Mouse (Mus musculus): ENCODE data around the gene Zic2. TPM values are rescaled to one million over a fixed set of nuclear protein-coding genes. Genes with fewer than 3 reads are reported as not detected.
"Not testable (repeated sequence)": the region's sequence is repeated elsewhere in the genome, so short reads cannot be mapped to it uniquely, and the experiment has no call there.

The Zic2 gene
- polyA plus RNA-seq (2012; rRNA removed), result 0.07 TPM in 1 of 2 replicates, not detected in the other

GRCm38 (mm10) chr14:122474891-122475556 is at the start of gene Zic2:
Gene Zic2 (plus strand): TSS chr14:122475435.
- no peak for DNase-seq (ENCODE audit: low spot score)

GRCm38 (mm10) chr14:122426529-122427203 is 48.6 kb upstream of the Zic2 start:
- DNase-seq (ENCODE audit: low spot score), result no peak

DNA sequence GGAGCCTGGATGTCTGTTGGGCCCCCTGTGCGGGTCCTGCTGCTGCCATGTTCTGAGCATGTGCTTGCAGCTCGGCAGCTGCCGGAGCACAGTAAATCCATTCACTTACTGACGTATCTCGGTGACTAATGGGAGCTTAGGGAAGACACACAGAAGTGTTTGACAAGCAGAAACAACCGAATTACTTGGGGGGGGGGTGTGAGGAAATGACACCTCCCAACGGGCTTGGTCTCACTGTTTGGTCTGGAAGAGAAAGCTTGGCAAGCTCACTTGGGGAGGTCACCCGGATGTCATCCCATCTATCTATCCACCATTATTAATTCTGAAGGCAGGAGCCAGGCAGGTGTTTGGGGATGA is 48.1 kb upstream of the Zic2 start:
- DNase-seq (ENCODE audit: low spot score), result no peak

GRCm38 (mm10) chr14:122427654-122428053 is 47.6 kb upstream of the Zic2 start:
- no peak for DNase-seq (ENCODE audit: low spot score)

- DNase-seq (ENCODE audit: low spot score), result no peak
Observed at GRCm38 (mm10) chr14:122432558-122432957, 42.7 kb upstream of the Zic2 start.

- DNase-seq (ENCODE audit: low spot score), result no peak
Observed at GRCm38 (mm10) chr14:122434039-122434438, 41.2 kb upstream of the Zic2 start.

GRCm38 (mm10) chr14:122436850-122437249 is 38.4 kb upstream of the Zic2 start:
- no peak for DNase-seq (ENCODE audit: low spot score)

DNA sequence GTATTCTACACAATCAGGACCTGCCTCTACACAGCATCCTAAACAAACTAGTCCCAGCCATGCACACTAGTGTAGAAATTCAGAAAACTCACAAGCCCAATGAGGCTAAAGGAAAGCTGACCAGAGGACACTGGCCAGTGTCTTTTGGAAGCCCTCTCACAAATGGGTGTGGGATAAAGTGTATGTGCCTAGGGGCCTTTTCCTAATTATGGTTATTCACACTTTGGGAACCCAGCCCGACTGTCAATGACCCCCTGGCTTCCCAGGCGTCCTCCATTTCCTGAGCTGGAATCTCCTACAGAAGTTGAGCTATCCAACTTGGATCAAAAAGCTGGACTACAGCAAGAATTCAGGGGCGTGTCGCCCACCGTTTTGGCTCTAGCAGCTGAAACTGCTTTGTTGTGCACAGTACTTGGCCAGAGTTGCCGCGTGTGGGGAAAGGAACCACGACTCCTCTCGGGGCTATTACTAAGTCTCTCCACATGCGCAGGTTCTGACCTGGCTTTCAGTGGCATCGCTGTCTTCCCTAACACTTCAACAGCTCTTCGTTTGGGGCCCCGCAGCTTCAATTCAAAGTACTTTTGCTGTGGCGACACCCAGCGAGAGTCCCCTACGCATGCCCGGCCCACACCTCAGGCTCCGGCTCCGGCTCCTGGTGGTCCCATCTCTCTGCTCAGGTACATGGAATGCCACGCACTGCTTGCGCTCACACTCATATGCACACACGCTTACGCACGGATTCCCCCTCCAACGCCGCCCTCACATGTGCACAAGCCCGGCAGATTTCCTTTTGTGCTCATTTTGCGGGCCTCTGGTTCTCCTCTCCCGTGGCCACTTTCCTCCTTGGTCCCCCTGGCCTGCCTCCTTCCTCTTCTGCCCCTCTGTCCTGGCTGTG is 25.4 kb upstream of the Zic2 start:
- DNase-seq (ENCODE audit: low spot score), result no peak

DNA sequence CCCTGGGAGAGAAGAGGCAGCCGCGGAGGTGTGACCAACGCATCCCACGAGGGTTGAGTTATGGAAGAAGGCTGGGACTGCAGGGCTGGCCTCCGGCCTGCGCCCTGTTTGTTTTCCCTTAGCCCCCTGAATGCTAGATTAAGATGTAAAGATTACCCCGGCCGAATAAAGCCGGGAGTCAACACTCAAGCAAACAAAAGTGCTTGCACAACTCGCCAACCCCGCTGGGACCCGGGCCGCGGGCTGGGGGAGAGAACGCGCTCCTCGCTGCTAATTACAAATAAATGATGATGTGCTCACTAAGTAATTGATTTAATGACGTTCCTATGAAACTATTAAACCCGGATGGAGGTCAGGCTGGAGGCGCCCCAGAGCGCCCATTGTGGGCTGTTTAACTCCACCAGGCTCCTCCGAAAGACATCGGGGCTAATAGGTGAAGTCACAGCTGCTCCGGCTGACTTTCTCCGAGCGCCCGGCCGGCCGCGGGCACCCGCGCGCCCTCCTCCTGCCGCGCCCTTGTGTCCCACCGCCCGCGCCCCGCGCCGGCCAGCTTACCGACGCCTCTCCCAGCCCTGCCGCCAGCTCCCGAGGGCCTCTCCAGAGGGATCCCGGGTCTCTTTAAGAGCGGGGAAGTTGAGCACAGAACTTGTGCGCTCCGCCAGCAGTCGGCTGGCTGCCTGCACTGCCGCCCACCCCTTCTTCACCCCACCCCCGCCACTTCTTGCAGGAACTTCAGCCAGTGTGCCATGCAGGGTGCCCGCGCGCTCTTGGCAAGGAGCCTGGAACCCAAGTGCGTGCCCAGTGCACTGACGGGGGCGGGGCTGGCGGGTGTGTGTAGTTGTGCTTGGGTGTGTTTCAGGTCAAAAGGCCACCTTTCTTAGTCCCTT is 24.5 kb upstream of the Zic2 start, which contains the start of gene Gm5089:
TSS of gene Gm5089 (minus strand) at position 620 of the 887 bp plus-strand sequence.
- DNase-seq (ENCODE audit: low spot score), result no peak

DNA sequence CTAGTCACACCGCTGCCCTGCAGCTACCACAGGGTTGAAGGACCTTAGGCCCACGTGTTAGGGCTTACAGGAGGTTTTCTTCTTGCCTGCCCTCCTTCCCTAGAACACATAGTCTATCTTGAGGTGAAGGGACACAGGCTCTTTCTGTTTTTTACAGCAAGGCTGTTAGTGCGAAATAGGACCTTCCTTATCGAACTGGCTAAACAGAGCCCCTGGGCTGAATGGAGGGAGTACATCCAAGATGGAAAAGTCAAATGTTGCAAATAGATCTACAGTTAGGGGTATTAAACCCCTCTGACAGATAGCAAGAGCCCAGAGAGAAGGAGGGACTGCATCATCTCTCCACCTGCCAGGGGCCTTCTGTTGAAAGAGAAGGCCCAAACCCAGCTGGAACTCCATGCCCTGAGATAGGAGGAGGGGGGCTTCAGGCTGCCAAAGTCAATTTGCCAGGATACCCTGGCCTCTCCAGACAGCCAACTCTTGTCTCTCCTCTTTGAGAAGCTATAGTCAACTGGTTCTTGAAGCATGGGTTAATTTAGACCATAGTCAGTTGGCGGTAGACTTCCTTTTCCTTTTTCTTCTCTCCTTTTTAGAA is 23.6 kb upstream of the Zic2 start:
- DNase-seq (ENCODE audit: low spot score), result no peak

DNA sequence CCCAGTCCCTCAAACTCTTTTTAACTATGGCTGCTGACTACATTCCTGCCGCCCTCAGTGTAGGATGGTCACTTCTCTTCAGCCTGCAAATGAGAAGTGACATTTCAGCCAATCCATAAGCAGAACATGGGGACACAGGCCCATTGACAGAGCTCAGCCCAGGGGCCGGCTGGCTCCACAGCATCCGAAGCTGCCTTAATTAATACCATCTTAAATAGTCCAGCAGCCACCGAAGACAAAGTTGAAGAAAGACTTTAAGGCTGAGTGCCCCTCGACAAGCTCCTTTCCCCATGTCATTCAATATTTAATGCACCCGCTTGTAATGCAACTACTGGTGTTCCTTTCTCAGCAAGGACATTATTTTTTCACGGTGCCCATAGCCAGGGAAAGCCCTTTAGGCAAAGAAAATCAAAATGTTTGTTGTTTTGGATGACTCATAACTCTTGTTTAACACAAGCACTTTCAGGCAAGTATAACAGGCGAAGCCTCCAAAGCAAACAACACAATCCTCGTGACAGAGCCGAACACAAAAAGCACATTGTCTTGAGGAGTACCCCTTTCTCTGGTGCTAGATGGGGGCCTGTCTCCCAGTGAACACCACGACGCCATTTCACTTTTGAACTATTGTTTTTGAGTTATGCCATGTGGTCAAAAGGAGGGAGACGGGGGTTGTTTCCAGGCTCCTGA is 22.4 kb upstream of the Zic2 start:
- no peak for DNase-seq (ENCODE audit: low spot score)

GRCm38 (mm10) chr14:122453388-122453995 is 21.7 kb upstream of the Zic2 start:
- DNase-seq (ENCODE audit: low spot score), result no peak

- DNase-seq (ENCODE audit: low spot score), result no peak
Observed at GRCm38 (mm10) chr14:122453996-122454738, 21.1 kb upstream of the Zic2 start.

DNA sequence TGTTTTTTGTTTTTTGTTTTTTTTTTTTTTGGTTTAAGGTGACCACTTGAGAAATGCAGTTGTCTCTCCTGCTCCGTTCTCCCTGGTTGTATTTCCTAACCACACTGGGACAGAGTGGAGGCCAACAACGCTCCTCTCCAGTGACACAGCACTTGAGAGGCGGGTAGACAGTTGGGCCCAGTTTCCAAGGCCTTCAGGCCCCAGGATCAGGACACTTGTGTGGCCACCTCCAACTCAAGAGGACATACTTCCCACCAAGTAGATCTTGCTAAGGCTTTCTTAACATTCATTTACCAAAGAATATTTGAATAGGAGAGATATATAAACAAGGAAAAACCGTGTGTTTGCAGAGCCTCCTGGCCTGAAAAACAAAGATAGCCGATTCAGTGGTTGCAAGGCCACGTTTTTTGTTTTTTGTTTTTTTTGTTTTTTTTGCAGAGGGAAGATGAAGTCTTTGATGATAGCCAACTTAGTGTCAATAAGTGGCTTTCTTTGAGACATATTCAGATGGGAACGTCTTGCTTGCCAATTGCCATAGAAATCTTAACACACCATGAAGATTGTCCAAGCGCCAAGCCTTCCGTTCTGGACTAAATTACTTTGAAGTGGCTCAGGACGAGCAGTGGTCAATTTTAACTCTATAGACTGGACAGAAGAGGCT is 20.2 kb upstream of the Zic2 start:
- DNase-seq (ENCODE audit: low spot score), result no peak

GRCm38 (mm10) chr14:122455562-122455958 is 19.7 kb upstream of the Zic2 start:
- DNase-seq (ENCODE audit: low spot score), result no peak

DNA sequence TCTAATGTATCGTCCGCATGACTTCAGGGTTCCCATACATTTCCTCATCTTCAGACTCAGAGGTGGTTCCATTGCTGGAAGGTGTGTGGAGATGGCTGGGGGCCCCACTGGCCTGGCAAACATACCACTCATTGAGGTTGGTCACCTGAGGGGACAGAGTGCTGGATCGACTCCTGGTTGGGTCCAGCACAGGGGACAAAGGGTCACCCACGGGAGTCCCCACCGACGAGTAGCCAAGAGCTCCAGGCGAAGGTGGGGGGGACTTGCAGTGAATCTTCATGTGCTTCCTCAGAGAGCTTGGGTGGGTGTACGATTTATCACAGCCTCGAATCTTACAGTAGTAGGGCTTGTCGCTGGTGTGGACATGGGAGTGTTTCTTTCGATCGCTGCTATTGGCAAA is 15.9 kb upstream of the Zic2 start:
- DNase-seq (ENCODE audit: low spot score), result not testable (repeated sequence)

DNA sequence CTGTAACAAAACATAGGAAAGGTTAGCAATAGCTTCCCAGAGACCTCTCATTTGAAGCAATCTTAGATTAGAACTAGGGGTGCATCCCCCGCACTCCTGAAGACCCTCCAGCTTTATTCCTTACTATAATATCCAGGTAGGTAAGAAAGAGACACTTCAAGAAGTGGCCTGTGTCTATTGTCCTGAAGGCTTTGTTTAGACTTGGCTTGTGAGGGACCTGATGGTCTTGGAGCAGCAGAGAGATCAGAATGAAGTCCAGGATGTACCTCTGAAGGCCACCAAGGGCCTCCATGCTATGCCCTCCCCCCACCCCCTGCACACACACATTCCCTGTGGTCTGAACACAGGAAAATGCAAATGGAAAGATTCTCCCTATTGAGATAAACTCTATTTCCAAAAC is 15.5 kb upstream of the Zic2 start:
- DNase-seq (ENCODE audit: low spot score), result no peak

GRCm38 (mm10) chr14:122460226-122460625 is 15.0 kb upstream of the Zic2 start:
- no peak for DNase-seq (ENCODE audit: low spot score)

DNA sequence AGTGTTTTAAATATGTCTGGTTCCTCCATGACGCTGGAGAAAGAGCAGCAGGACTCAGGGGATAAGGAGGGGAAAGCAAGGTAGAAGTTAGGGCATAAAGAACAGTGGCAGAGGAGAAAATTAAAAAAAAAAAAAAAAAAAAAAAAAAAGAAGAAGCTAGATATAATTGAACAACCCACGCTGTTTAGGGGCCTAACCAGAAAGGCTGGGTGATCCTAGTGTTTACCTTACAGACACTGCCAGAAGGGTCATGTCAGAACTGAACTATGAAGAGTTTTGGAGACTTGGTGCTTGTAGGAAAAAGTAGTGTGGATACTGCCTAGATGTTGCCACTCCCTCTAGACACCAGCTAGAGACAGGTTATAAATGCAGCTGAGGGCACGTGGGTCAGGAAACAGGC is 13.7 kb upstream of the Zic2 start:
- DNase-seq (ENCODE audit: low spot score), result no peak
